Mouse (Mus musculus) bone marrow macrophage, adult 2 months (primary cell): ENCODE data around the gene Stat5a. TPM values are rescaled to one million over a fixed set of nuclear protein-coding genes. Genes with fewer than 3 reads are reported as not detected.

Source experiments
- H3K27ac ChIP-seq: 2 replicates; pipeline ENCODE4 v1.5.1; 2012; ENCODE audit warnings: low read depth, low read length; ENCODE audit not compliant: insufficient read depth
- H3K4me1 ChIP-seq: 2 replicates; pipeline ENCODE4 v1.6.1; 2012; ENCODE audit warnings: low read length; ENCODE audit not compliant: control insufficient read depth, insufficient read depth
- H3K4me3 ChIP-seq: 2 replicates; pipeline ENCODE4 v1.5.1; 2012; ENCODE audit warnings: mild to moderate bottlenecking, low read length, moderate library complexity; ENCODE audit not compliant: insufficient read depth
- CTCF ChIP-seq: IDR thresholded peaks from 2 replicates; pipeline ENCODE4 v1.5.1; 2012; ENCODE audit warnings: low read depth, mild to moderate bottlenecking, low read length, moderate library complexity
- POLR2A ChIP-seq: IDR thresholded peaks from 2 replicates; pipeline ENCODE4 v1.6.1; 2012; ENCODE audit warnings: mild to moderate bottlenecking, low read depth, low read length, borderline replicate concordance
- polyA plus RNA-seq: library from polyadenylated mRNA; stranded (reverse); fragments of >200 nt; gene quantifications from 2 replicates; pipeline ENCODE4 v1.2.4, GENCODE M21; 2012; ENCODE audit not compliant: missing spikeins, insufficient read depth, insufficient read length

The Stat5a gene
- polyA plus RNA-seq, 1 experiment = 20.7 TPM

- TF ChIP-seq CTCF (no peak), POLR2A (no peak)
- Histone ChIP-seq H3K4me1 (peaks cover 23% of the 10 kb centered on the region), H3K27ac (peak overlapping the region; percentile 19; the same call in 1 of the 2 replicates), H3K4me3 (no peak overlapping the region)
These were observed 68.2 kb downstream of the Stat5a start for GRCm38 (mm10) chr11:100927386-100927785.

GRCm38 (mm10) chr11:100930611-100931010, 71.5 kb downstream of the Stat5a start:
- Histone ChIP-seq H3K4me3 (no peak overlapping the region), H3K4me1 (peaks cover 39% of the 10 kb centered on the region), H3K27ac (no peak overlapping the region)
- no peak for TF ChIP-seq POLR2A
- TF ChIP-seq CTCF = no peak

GRCm38 (mm10) chr11:100931254-100931921, 72.2 kb downstream of the Stat5a start:
- Histone ChIP-seq H3K4me3 (peak overlapping the region; percentile 70), H3K27ac (peak overlapping the region; percentile 65), H3K4me1 (peaks cover 47% of the 10 kb centered on the region)
- no peak for TF ChIP-seq POLR2A
- TF ChIP-seq CTCF = no peak

Other genes starting within 250 kb of the Stat5a start
- 46.6 and 52.5 TPM in 2 replicates for gene Nkiras2, start 240.1 kb upstream of the Stat5a start, polyA plus RNA-seq
- gene Dnajc7, start 239.2 kb upstream of the Stat5a start, polyA plus RNA-seq = 324 and 349 TPM in 2 replicates
- gene Zfp385c, start 166.9 kb upstream of the Stat5a start, polyA plus RNA-seq = not detected in 2 replicates
- gene Dhx58, start 155.1 kb upstream of the Stat5a start, polyA plus RNA-seq = 58.8 and 58.9 TPM in 2 replicates
- gene Kat2a, start 146.9 kb upstream of the Stat5a start, polyA plus RNA-seq = 18.8 and 18.9 TPM in 2 replicates
- gene Hspb9, start 145.5 kb upstream of the Stat5a start, polyA plus RNA-seq = not detected in 2 replicates
- 269 and 300 TPM in 2 replicates for gene Rab5c, start 121.1 kb upstream of the Stat5a start, polyA plus RNA-seq
- not detected in 2 replicates for gene Kcnh4, start 99.4 kb upstream of the Stat5a start, polyA plus RNA-seq
- not detected in 2 replicates for gene Hcrt, start 96.4 kb upstream of the Stat5a start, polyA plus RNA-seq
- 12.0 and 15.6 TPM in 2 replicates for gene Ghdc, start 88.4 kb upstream of the Stat5a start, polyA plus RNA-seq
- gene Stat5b, start 8.6 kb upstream of the Stat5a start, polyA plus RNA-seq = 30.8 and 30.9 TPM in 2 replicates
- gene Stat3, start 80.2 kb downstream of the Stat5a start, polyA plus RNA-seq = 73.3 and 76.6 TPM in 2 replicates
- gene Cavin1, start 111.5 kb downstream of the Stat5a start, polyA plus RNA-seq = 3.8 and 4.1 TPM in 2 replicates
- gene Atp6v0a1, start 150.1 kb downstream of the Stat5a start, polyA plus RNA-seq = 163 and 186 TPM in 2 replicates
- gene Naglu, start 210.7 kb downstream of the Stat5a start, polyA plus RNA-seq = 59.5 and 64.3 TPM in 2 replicates
- gene Hsd17b1, start 219.1 kb downstream of the Stat5a start, polyA plus RNA-seq = 0.60 TPM in 1 of 2 replicates, not detected in the other
- 16.5 and 19.6 TPM in 2 replicates for gene Coasy, start 223.2 kb downstream of the Stat5a start, polyA plus RNA-seq
- 53.8 and 67.3 TPM in 2 replicates for gene Mlx, start 227.9 kb downstream of the Stat5a start, polyA plus RNA-seq
- gene Psmc3ip, start 236.1 kb downstream of the Stat5a start, polyA plus RNA-seq = 4.1 and 4.8 TPM in 2 replicates